Mouse (Mus musculus) gastrocnemius, postnatal 4 days (tissue): ENCODE data around the gene Pde6b. TPM values are rescaled to one million over a fixed set of nuclear protein-coding genes. Genes with fewer than 3 reads are reported as not detected.

ENCODE experiments used
- DNase-seq, 2 experiments: peaks; one replicate each; pipeline ENCODE4 v3.0.0; 2021 to 2022; ENCODE audit warnings: low spot score in 2 of 2, mixed read lengths in 2 of 2
- total RNA-seq, 2 experiments: library from RNA; stranded (reverse); gene quantifications; 2 replicates each; pipeline ENCODE4 v1.2.3; 2021

Gene Pde6b
- total RNA-seq, 2 experiments from 2014 or later = not detected

GRCm38 (mm10) chr5:108461082-108462065 is 73.2 kb downstream of the Pde6b start, which contains the start of gene Pcgf3:
Gene Pcgf3, plus strand, starts transcription at chr5:108461232.
- peak; percentile 93 to 96 for DNase-seq

GRCm38 (mm10) chr5:108462446-108462845 is 74.3 kb downstream of the Pde6b start:
- DNase-seq = no peak

- no peak for DNase-seq
Measured at GRCm38 (mm10) chr5:108465131-108465891, 77.1 kb downstream of the Pde6b start.

GRCm38 (mm10) chr5:108466647-108467046 is 78.5 kb downstream of the Pde6b start:
- no peak for DNase-seq

GRCm38 (mm10) chr5:108469617-108470016 is 81.4 kb downstream of the Pde6b start:
- no peak for DNase-seq

- no peak for DNase-seq
Measured at GRCm38 (mm10) chr5:108473737-108474136, 85.5 kb downstream of the Pde6b start.

GRCm38 (mm10) chr5:108475977-108476376 is 87.8 kb downstream of the Pde6b start:
- no peak for DNase-seq

Other genes with a start within 250 kb of the Pde6b start
- gene Dr1, start 119.5 kb upstream of the Pde6b start, total RNA-seq = 10 to 100 TPM; 26.8 to 28.6 TPM
- 1 to 10 TPM; 4.7 to 5.6 TPM for gene Pigg, start 75.8 kb upstream of the Pde6b start, total RNA-seq
- under 1 TPM; 0.15 to 0.18 TPM for gene Gm42517, start 20.5 kb upstream of the Pde6b start, total RNA-seq
- 100 to 1,000 TPM; 548 to 659 TPM for gene Atp5k, start 46.1 kb downstream of the Pde6b start, total RNA-seq
- 1 to 10 TPM; 4.3 to 4.5 TPM for gene Mfsd7a, start 60.5 kb downstream of the Pde6b start, total RNA-seq
- 10 to 100 TPM; 87.5 to 91.3 TPM for gene Pcgf3, start 72.8 kb downstream of the Pde6b start, total RNA-seq
- gene Cplx1, start 161.6 kb downstream of the Pde6b start, total RNA-seq = under 1 TPM; 0.27 to 0.31 TPM
- 10 to 100 TPM; 35.6 to 36.2 TPM for gene Gak, start 241.4 kb downstream of the Pde6b start, total RNA-seq
- 10 to 100 TPM; 11.3 to 12.9 TPM for gene Tmem175, start 241.4 kb downstream of the Pde6b start, total RNA-seq